Comparison of ENCODE assay signal across 8 mouse cellular contexts in the genomic region with DNA sequence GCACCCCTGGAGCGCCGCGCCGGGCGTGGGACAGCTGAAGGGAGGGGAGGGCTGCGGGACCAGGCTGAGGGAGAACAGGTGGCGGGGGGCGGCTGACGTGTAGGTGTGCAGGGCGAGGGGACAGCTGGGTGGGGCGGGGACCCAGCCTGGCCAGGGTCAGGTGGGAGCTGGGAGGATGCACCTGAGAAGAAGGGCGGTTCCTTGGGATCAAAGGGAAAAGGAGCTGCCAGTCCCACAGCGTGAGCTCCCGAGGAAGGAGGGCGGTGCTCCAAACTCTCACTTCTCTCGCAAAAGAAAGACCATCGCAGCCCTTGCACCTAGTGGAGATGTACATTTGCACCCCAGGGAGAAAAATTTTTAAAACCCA. TPM values are rescaled to one million over a fixed set of nuclear protein-coding genes. Genes with fewer than 3 reads are reported as not detected.
DNase-seq lines count a peak whose midpoint lies in the region; ATAC-seq and TF ChIP-seq lines count a peak whose summit lies in the region.

A gene (plus strand): TSS at position 252 of the 367 bp plus-strand sequence.

- WGBS in forebrain, embryonic 16.5 days: 0% methylated on average over 16 of the region's 17 CpGs
- WGBS in hindbrain, embryonic 12.5 days: 0% methylated on average over 16 of the region's 17 CpGs
- WGBS in liver, embryonic 14.5 days (ENCODE audit: insufficient replicate concordance): under 1% methylated on average over 17 of the region's 17 CpGs

- peak within 1 kb of the TSS; percentile 81 for H3K4me3 ChIP-seq in forebrain, embryonic 16.5 days (replicated peaks; ENCODE audit: low read length)
- peak within 1 kb of the TSS; percentile 59 for H3K4me3 ChIP-seq in hindbrain, embryonic 12.5 days
- H3K4me3 ChIP-seq in liver, embryonic 14.5 days (ENCODE audit: insufficient read depth in 1 of 2, low read depth in 2 of 2, low read length in 2 of 2): peak within 1 kb of the TSS; percentile 92 to 94

- H3K4me2 ChIP-seq in forebrain, embryonic 16.5 days (ENCODE audit: low read length): peak within 1 kb of the TSS; percentile 72
- peak within 1 kb of the TSS; percentile 75 for H3K4me2 ChIP-seq in hindbrain, embryonic 12.5 days (replicated peaks)
- peak within 1 kb of the TSS; percentile 99 for H3K4me2 ChIP-seq in liver, embryonic 14.5 days (ENCODE audit: low read depth)

- no peaks in the 10 kb centered on the region for H3K36me3 ChIP-seq in forebrain, embryonic 16.5 days (ENCODE audit: control insufficient read depth, insufficient read depth)
- no peaks in the 10 kb centered on the region for H3K36me3 ChIP-seq in hindbrain, embryonic 12.5 days
- H3K36me3 ChIP-seq in liver, embryonic 14.5 days (replicated peaks; ENCODE audit: control insufficient read depth, insufficient read depth, low read depth): peaks cover 3% of the 10 kb centered on the region; the same call in 1 of the 2 replicates

- ATAC-seq in frontal cortex, adult (ENCODE audit: low TSS enrichment): peak; percentile 25
- peak; percentile 39; the same call in 1 of the 2 replicates for ATAC-seq in forebrain, embryonic 16.5 days
- ATAC-seq in hindbrain, embryonic 12.5 days (ENCODE audit: low FRiP score): no peak; the same call in 1 of the 2 replicates
- peak; percentile 27 for ATAC-seq in liver, embryonic 14.5 days (ENCODE audit: insufficient read depth)

- peak within 1 kb of the TSS; percentile 77 for H3K9ac ChIP-seq in forebrain, embryonic 16.5 days (replicated peaks; ENCODE audit: low read depth, low read length)
- peak within 1 kb of the TSS; percentile 77 for H3K9ac ChIP-seq in hindbrain, embryonic 12.5 days
- peak within 1 kb of the TSS; percentile 90 for H3K9ac ChIP-seq in liver, embryonic 14.5 days (replicated peaks)

- H3K4me1 ChIP-seq in forebrain, embryonic 16.5 days (replicated peaks; ENCODE audit: control insufficient read depth, insufficient read depth, low read length): peaks cover 18% of the 10 kb centered on the region
- H3K4me1 ChIP-seq in hindbrain, embryonic 12.5 days: peaks cover 19% of the 10 kb centered on the region
- H3K4me1 ChIP-seq in liver, embryonic 14.5 days (replicated peaks; ENCODE audit: control insufficient read depth in 2 of 2, insufficient read depth in 2 of 2, low read length in 1 of 2): peaks cover 24 to 32% of the 10 kb centered on the region in 2 experiments

- DNase-seq in frontal cortex, postnatal 14 days (ENCODE audit: low spot score in 2 of 2): no peak
- peak; percentile 91 for DNase-seq in R1 (ENCODE audit: low read depth, low spot score)
- peak in 1 of 3 experiments; percentile 37 for DNase-seq in liver, embryonic 14.5 days (ENCODE audit: low read depth in 3 of 3, low spot score in 3 of 3)
- DNase-seq in right cerebral cortex, postnatal 25 days: no peak
- DNase-seq in urinary bladder, adult 18-20 months (ENCODE audit: low spot score in 2 of 2): no peak

- peak within 1 kb of the TSS; percentile 83 for H3K27ac ChIP-seq in forebrain, embryonic 16.5 days (ENCODE audit: low read length)
- H3K27ac ChIP-seq in hindbrain, embryonic 12.5 days: peak within 1 kb of the TSS; percentile 84
- peak within 1 kb of the TSS; percentile 75 for H3K27ac ChIP-seq in liver, embryonic 14.5 days

- no peaks in the 10 kb centered on the region for H3K9me3 ChIP-seq in forebrain, embryonic 16.5 days (ENCODE audit: control insufficient read depth, low read length)
- H3K9me3 ChIP-seq in hindbrain, embryonic 12.5 days (replicated peaks): no peaks in the 10 kb centered on the region
- no peaks in the 10 kb centered on the region for H3K9me3 ChIP-seq in liver, embryonic 14.5 days (ENCODE audit: control insufficient read depth, low read length)

- TF ChIP-seq EP300 in liver, embryonic 14.5 days (IDR thresholded peaks at IDR 0.05; ENCODE audit: low read depth): no peak

- TF ChIP-seq CTCF in liver, embryonic 14.5 days (IDR thresholded peaks at IDR 0.05; ENCODE audit: low read depth): no peak

- no peaks in the 10 kb centered on the region for H3K27me3 ChIP-seq in forebrain, embryonic 16.5 days (replicated peaks; ENCODE audit: control insufficient read depth, insufficient read depth, low read length)
- H3K27me3 ChIP-seq in hindbrain, embryonic 12.5 days: peaks cover 5% of the 10 kb centered on the region; the same call in 1 of the 2 replicates
- H3K27me3 ChIP-seq in liver, embryonic 14.5 days (ENCODE audit: control insufficient read depth, insufficient read depth, low read length): no peaks in the 10 kb centered on the region

RNA-seq across cellular contexts. Expression of the gene that starts here (rescaled TPM):
- polyA plus RNA-seq in forebrain, embryonic 16.5 days (2015; fragmentation: Nextera tagmentation; extraction: Ambion mirVana): 107 and 115 TPM in 2 replicates
- 95.1 and 98.0 TPM in 2 replicates for polyA plus RNA-seq in hindbrain, embryonic 12.5 days (2016; fragmentation: Nextera tagmentation; extraction: Ambion mirVana)
- polyA plus RNA-seq in liver, embryonic 14.5 days (2012; rRNA removed): 45.9 and 58.6 TPM in 2 replicates
- polyA plus RNA-seq in liver, embryonic 14.5 days (2014; fragmentation: Nextera tagmentation; extraction: Ambion mirVana): 87.1 and 92.4 TPM in 2 replicates
